Mouse (Mus musculus) myocyte (in vitro differentiated cells): ENCODE results near the gene Dusp28.

Experiments used
- MYOD1 ChIP-seq, 3 experiments: IDR thresholded peaks; one replicate each; pipeline ENCODE4 v1.6.1; 2011; ENCODE audit warnings: control low read depth in 2 of 3, low read depth in 2 of 3, mild to moderate bottlenecking in 2 of 3, moderate library complexity in 1 of 3; ENCODE audit not compliant: insufficient read length in 2 of 3, control insufficient read depth in 1 of 3
- POLR2A ChIP-seq: IDR thresholded peaks from one replicate; pipeline ENCODE4 v1.6.1; 2011; ENCODE audit warnings: low read depth, mild to moderate bottlenecking, control low read depth, moderate library complexity; ENCODE audit not compliant: insufficient read length
- POLR2AphosphoS2 ChIP-seq: IDR thresholded peaks from one replicate; pipeline ENCODE4 v1.6.1; 2011; ENCODE audit warnings: low read depth, control low read depth; ENCODE audit not compliant: insufficient read length

DNA sequence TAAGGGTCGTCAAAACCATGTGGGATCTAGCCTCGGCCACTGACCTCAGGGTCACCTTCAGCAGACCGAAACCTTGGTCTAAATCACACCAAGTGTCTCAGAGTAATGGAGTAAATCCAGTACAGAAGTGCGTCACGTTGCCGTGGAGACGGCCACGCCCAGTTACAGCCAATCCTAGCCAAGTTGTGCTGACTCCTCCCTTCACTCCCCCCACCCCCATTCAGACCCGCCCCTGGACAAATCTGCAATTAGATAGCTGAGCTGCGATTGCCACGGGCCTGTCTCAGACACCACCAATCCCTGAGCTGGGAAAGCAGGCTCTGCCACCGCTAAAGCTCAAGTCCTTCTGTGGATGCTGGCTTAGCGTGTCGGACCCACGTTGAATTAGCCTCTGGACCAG, 4.0 kb upstream of the Dusp28 start, which contains the start of gene Ankmy1:
- TF ChIP-seq POLR2A (peak; percentile 52), MYOD1 (IDR thresholded peaks at IDR 0.05; ENCODE audit: control insufficient read depth in 1 of 3, insufficient read length in 2 of 3, low read depth in 2 of 3) (no peak), POLR2AphosphoS2 (no peak)
